Mouse (Mus musculus) erythroid progenitor cell, adult 5-6 weeks (primary cell): ENCODE measurements around the gene Actb. TPM values are rescaled to one million over a fixed set of nuclear protein-coding genes. Genes with fewer than 3 reads are reported as not detected.

Experiments used
- ATAC-seq: replicated peaks from 2 replicates; pipeline ENCODE4 v1.8.0; 2016; ENCODE audit warnings: moderate number of reproducible peaks, mild to moderate bottlenecking, moderate TSS enrichment, inconsistent platforms; ENCODE audit not compliant: poor library complexity, low FRiP score, severe bottlenecking
- total RNA-seq, 2 experiments: library from RNA; stranded (forward) in 1 of 2; stranded (reverse) in 1 of 2; fragments of 150-400 nt in 1 of 2; fragments of 186-747, 209-891 nt in 1 of 2; gene quantifications; 2 replicates each; pipeline versions ENCODE4 v1.2.3 to v1.2.4; 2015 to 2017; ENCODE audit warnings: low replicate concordance in 2 of 2

The Actb gene
- total RNA-seq, 2 experiments from 2014 or later, result 1,509 to 5,552 TPM

GRCm38 (mm10) chr5:142881936-142882335 is 24.6 kb downstream of the Actb start:
- no peak for ATAC-seq

- ATAC-seq, result no peak
Measured at GRCm38 (mm10) chr5:142880806-142881516, 25.6 kb downstream of the Actb start.

GRCm38 (mm10) chr5:142880246-142880645 is 26.3 kb downstream of the Actb start:
- ATAC-seq, result no peak

GRCm38 (mm10) chr5:142879318-142880175 is 27.0 kb downstream of the Actb start:
- ATAC-seq, result peak; percentile 84

- ATAC-seq, result no peak
Measured at GRCm38 (mm10) chr5:142878570-142878969, 28.0 kb downstream of the Actb start.

- ATAC-seq, result peak; percentile 76
Measured at GRCm38 (mm10) chr5:142877337-142878280, 28.9 kb downstream of the Actb start.

GRCm38 (mm10) chr5:142876896-142877295 is 29.7 kb downstream of the Actb start:
- ATAC-seq, result 0 out of 2 replicates have a peak, but pooled peaks have one; percentile 4

- ATAC-seq, result no peak
Measured at GRCm38 (mm10) chr5:142875513-142875905, 31.0 kb downstream of the Actb start.

GRCm38 (mm10) chr5:142874791-142875512 is 31.6 kb downstream of the Actb start:
- ATAC-seq, result no peak

- ATAC-seq, result no peak
Measured at GRCm38 (mm10) chr5:142873718-142874117, 32.8 kb downstream of the Actb start.

- ATAC-seq, result no peak
Measured at GRCm38 (mm10) chr5:142871765-142872164, 34.8 kb downstream of the Actb start.

GRCm38 (mm10) chr5:142869463-142869862 is 37.1 kb downstream of the Actb start:
- no peak for ATAC-seq

GRCm38 (mm10) chr5:142857763-142858229 is 48.8 kb downstream of the Actb start:
- no peak for ATAC-seq

GRCm38 (mm10) chr5:142856408-142856807 is 50.1 kb downstream of the Actb start:
- no peak for ATAC-seq

- ATAC-seq, result no peak
Measured at GRCm38 (mm10) chr5:142854877-142855276, 51.7 kb downstream of the Actb start.

GRCm38 (mm10) chr5:142853585-142853984 is 53.0 kb downstream of the Actb start:
- ATAC-seq, result no peak
